Mouse (Mus musculus): Measurements from ENCODE around the gene Rarg.

GRCm38 (mm10) chr15:102193652-102194051 lies 63.7 kb downstream of the Rarg start:
- TF ChIP-seq POLR2A (IDR thresholded peaks at IDR 0.05; ENCODE audit: control insufficient read depth, low read depth, low read length) (no peak), CTCF (IDR thresholded peaks at IDR 0.05; ENCODE audit: control insufficient read depth, insufficient read depth, insufficient replicate concordance, low read depth, low read length) (no peak)

Data from testis, adult 2 months (tissue).